ENCODE assay signal across 9 mouse cellular contexts in genomic region chr3:82636666-82637065, GRCm38 (mm10).
A peak's percentile ranks its signal among the peaks of the same experiment; 100 is the strongest.
DNase-seq lines count a peak whose midpoint lies in the region; ATAC-seq lines count a peak whose summit lies in the region.
"Had no signal": no experiment of that assay in that cellular context is flagged by ENCODE, and none has a peak within 500 bp of the region (broad histone marks: within the 10 kb centered on the region; RNA-seq: fewer than 3 reads in every experiment).

No protein-coding gene starts in this region.

- ATAC-seq in hindbrain, embryonic 16.5 days = no peak
- 0 out of 2 replicates have a peak, but pooled peaks have one; percentile 49 for ATAC-seq in hindbrain, embryonic 13.5 days (ENCODE audit: low FRiP score)
- ATAC-seq in liver, embryonic 11.5 days (replicated peaks; ENCODE audit: low FRiP score) = peak; percentile 84

- no peak overlapping the region for H3K4me2 ChIP-seq in hindbrain, embryonic 16.5 days (ENCODE audit: low read length)
- no peak overlapping the region for H3K4me2 ChIP-seq in hindbrain, embryonic 13.5 days
- H3K4me2 ChIP-seq in liver, embryonic 11.5 days = no peak overlapping the region

- no peaks in the 10 kb centered on the region for H3K27me3 ChIP-seq in hindbrain, embryonic 10.5 days (ENCODE audit: insufficient read depth, poor library complexity, severe bottlenecking)
- H3K27me3 ChIP-seq in hindbrain, embryonic 16.5 days (replicated peaks; ENCODE audit: control insufficient read depth, insufficient read depth, low read length) = no peaks in the 10 kb centered on the region
- H3K27me3 ChIP-seq in hindbrain, embryonic 13.5 days = no peaks in the 10 kb centered on the region
- no peaks in the 10 kb centered on the region for H3K27me3 ChIP-seq in liver, embryonic 11.5 days (replicated peaks; ENCODE audit: control insufficient read depth, insufficient read depth, low read length)

- H3K27ac ChIP-seq in hindbrain, embryonic 10.5 days = no peak overlapping the region
- H3K27ac ChIP-seq in hindbrain, embryonic 16.5 days (ENCODE audit: low read depth, low read length) = no peak overlapping the region
- H3K27ac ChIP-seq in hindbrain, embryonic 13.5 days = no peak overlapping the region
- H3K27ac ChIP-seq in liver, embryonic 11.5 days (ENCODE audit: low read depth, low read length) = no peak overlapping the region

- peak; percentile 15 for DNase-seq in hindbrain, embryonic 10.5 days (ENCODE audit: low spot score)
- peak; percentile 2 for DNase-seq in embryo, embryonic 9.5 days (ENCODE audit: extremely low spot score)
- peak; percentile 31 for DNase-seq in liver, embryonic 11.5 days (ENCODE audit: low spot score)
- DNase-seq in gastrocnemius, postnatal 25 days = no peak
- DNase-seq in urinary bladder, postnatal 10 days (ENCODE audit: low spot score) = no peak
- no peak for DNase-seq in lung, adult 18-20 months
- DNase-seq: cerebellum, adult 11-12 months had no signal

- WGBS in hindbrain, embryonic 10.5 days = 25% methylated on average over 3 of the region's 3 CpGs
- WGBS in hindbrain, embryonic 16.5 days = 31% methylated on average over 3 of the region's 3 CpGs
- 23% methylated on average over 3 of the region's 3 CpGs for WGBS in hindbrain, embryonic 13.5 days
- 15% methylated on average over 3 of the region's 3 CpGs for WGBS in liver, embryonic 11.5 days

- no peaks in the 10 kb centered on the region for H3K36me3 ChIP-seq in hindbrain, embryonic 10.5 days
- H3K36me3 ChIP-seq in hindbrain, embryonic 16.5 days (ENCODE audit: control insufficient read depth, insufficient read depth, low read length) = no peaks in the 10 kb centered on the region
- no peaks in the 10 kb centered on the region for H3K36me3 ChIP-seq in hindbrain, embryonic 13.5 days
- H3K36me3 ChIP-seq in liver, embryonic 11.5 days (ENCODE audit: control insufficient read depth, insufficient read depth, low read length) = no peaks in the 10 kb centered on the region

- H3K9ac ChIP-seq in hindbrain, embryonic 16.5 days (ENCODE audit: low read depth, low read length) = no peak overlapping the region
- no peak overlapping the region for H3K9ac ChIP-seq in hindbrain, embryonic 13.5 days
- H3K9ac ChIP-seq in liver, embryonic 11.5 days (ENCODE audit: low read depth, low read length) = no peak overlapping the region

- H3K4me1 ChIP-seq in hindbrain, embryonic 10.5 days (replicated peaks) = 0 out of 2 replicates have a peak, but pooled peaks cover 4% of the 10 kb centered on the region
- H3K4me1 ChIP-seq in hindbrain, embryonic 16.5 days (ENCODE audit: control insufficient read depth, insufficient read depth, low read depth, low read length) = no peaks in the 10 kb centered on the region
- H3K4me1 ChIP-seq in hindbrain, embryonic 13.5 days (replicated peaks) = no peaks in the 10 kb centered on the region
- peaks cover 4% of the 10 kb centered on the region; the same call in 1 of the 2 replicates for H3K4me1 ChIP-seq in liver, embryonic 11.5 days (replicated peaks; ENCODE audit: control insufficient read depth, insufficient read depth, low read length)

- no peak overlapping the region for H3K4me3 ChIP-seq in hindbrain, embryonic 10.5 days
- H3K4me3 ChIP-seq in hindbrain, embryonic 16.5 days (ENCODE audit: low read length) = no peak overlapping the region
- H3K4me3 ChIP-seq in hindbrain, embryonic 13.5 days = no peak overlapping the region
- no peak overlapping the region for H3K4me3 ChIP-seq in liver, embryonic 11.5 days (ENCODE audit: low read depth, low read length)

- H3K9me3 ChIP-seq in hindbrain, embryonic 10.5 days = no peaks in the 10 kb centered on the region
- H3K9me3 ChIP-seq in hindbrain, embryonic 16.5 days (ENCODE audit: control insufficient read depth, low read length) = no peaks in the 10 kb centered on the region
- H3K9me3 ChIP-seq in hindbrain, embryonic 13.5 days = no peaks in the 10 kb centered on the region
- H3K9me3 ChIP-seq in liver, embryonic 11.5 days (ENCODE audit: control insufficient read depth, low read length) = no peaks in the 10 kb centered on the region

Comparison
In these comparisons a context has a peak if more than half of its experiments do, and no peak if none do; other contexts are left out.
1. DNase-seq: peak in hindbrain, embryonic 10.5 days (single experiment), embryo, embryonic 9.5 days (single experiment) and liver, embryonic 11.5 days (single experiment); none in gastrocnemius, postnatal 25 days (single experiment), urinary bladder, postnatal 10 days (single experiment) and lung, adult 18-20 months (0 of 2).